Mouse (Mus musculus) heart, postnatal 0 days (tissue): ENCODE results near the gene Stk11. TPM values are rescaled to one million over a fixed set of nuclear protein-coding genes. Genes with fewer than 3 reads are reported as not detected.
A peak's percentile ranks its signal among the peaks of the same experiment; 100 is the strongest.

Source experiments
- ATAC-seq: fragments of 200-750 bp; cut with Nextera tagmentation; 2 replicates; pipeline ENCODE4 v1.8.0; 2017; ENCODE audit warnings: low read depth, moderate number of reproducible peaks, moderate library complexity; ENCODE audit not compliant: insufficient read depth
- DNase-seq: peaks from one replicate; pipeline ENCODE4 v3.0.0-alpha.2; 2016; ENCODE audit warnings: low spot score
- H3K27ac ChIP-seq: fragments of 300-500 bp; sonication (generic); 2 replicates; pipeline ENCODE4 v1.5.1; 2014; ENCODE audit warnings: low read depth, mild to moderate bottlenecking
- H3K27me3 ChIP-seq: fragments of 300-500 bp; sonication (generic); 2 replicates; pipeline ENCODE4 v1.6.1; 2014; ENCODE audit warnings: low read length, mixed read lengths; ENCODE audit not compliant: control insufficient read depth, insufficient read depth
- H3K36me3 ChIP-seq: fragments of 300-500 bp; sonication (generic); replicated peaks from 2 replicates; pipeline ENCODE4 v1.6.1; 2014; ENCODE audit warnings: low read length, mixed read lengths; ENCODE audit not compliant: control insufficient read depth, insufficient read depth
- H3K4me1 ChIP-seq: fragments of 300-500 bp; sonication (generic); 2 replicates; pipeline ENCODE4 v1.6.1; 2014; ENCODE audit warnings: antibody characterized with exemption; ENCODE audit not compliant: control insufficient read depth, insufficient read depth
- H3K4me2 ChIP-seq: fragments of 300-500 bp; sonication (generic); 2 replicates; pipeline ENCODE4 v1.6.1; 2014; ENCODE audit warnings: low read depth, mild to moderate bottlenecking, low read length, moderate library complexity
- H3K4me3 ChIP-seq: fragments of 300-500 bp; sonication (generic); 2 replicates; pipeline ENCODE4 v1.5.1; 2014; ENCODE audit warnings: low read depth, low read length
- H3K9ac ChIP-seq: fragments of 300-500 bp; sonication (generic); replicated peaks from 2 replicates; pipeline ENCODE4 v1.6.1; 2014; ENCODE audit warnings: low read depth, low read length, mixed read lengths
- H3K9me3 ChIP-seq: fragments of 300-500 bp; sonication (generic); replicated peaks from 2 replicates; pipeline ENCODE4 v1.6.1; 2016; ENCODE audit warnings: low read length; ENCODE audit not compliant: control insufficient read depth
- CTCF ChIP-seq: IDR thresholded peaks from 2 replicates; pipeline ENCODE4 v1.5.1; 2016; ENCODE audit warnings: antibody characterized with exemption, control low read depth, low read depth
- EP300 ChIP-seq: IDR thresholded peaks from 2 replicates; pipeline ENCODE4 v1.6.1; 2016; ENCODE audit warnings: antibody characterized with exemption, low read depth
- WGBS: fragments of 180-500 bp; shearing (Covaris S2); extraction: QIAGEN DNeasy Blood & Tissue Kit; methylation state at CpG from one replicate; pipeline ENCODE4 v1.1.7; 2014; 5-methylcytosine and 5-hydroxymethylcytosine counted together
- polyA plus RNA-seq: library from polyadenylated mRNA; unstranded; fragments of >200 nt; fragmentation: Nextera tagmentation; extraction: Ambion mirVana; gene quantifications from 2 replicates; pipeline ENCODE4 v1.2.1, GENCODE M21; 2015
- total RNA-seq: library from RNA; depleted of rRNA; stranded (reverse); fragments of >200 nt; gene quantifications from 2 replicates; pipeline ENCODE4 v1.2.3, GENCODE M21; 2014; ENCODE audit warnings: low replicate concordance

The Stk11 gene
- total and polyA plus RNA-seq, 2 experiments from 2014 or later, result 10.8 to 40.3 TPM

DNA sequence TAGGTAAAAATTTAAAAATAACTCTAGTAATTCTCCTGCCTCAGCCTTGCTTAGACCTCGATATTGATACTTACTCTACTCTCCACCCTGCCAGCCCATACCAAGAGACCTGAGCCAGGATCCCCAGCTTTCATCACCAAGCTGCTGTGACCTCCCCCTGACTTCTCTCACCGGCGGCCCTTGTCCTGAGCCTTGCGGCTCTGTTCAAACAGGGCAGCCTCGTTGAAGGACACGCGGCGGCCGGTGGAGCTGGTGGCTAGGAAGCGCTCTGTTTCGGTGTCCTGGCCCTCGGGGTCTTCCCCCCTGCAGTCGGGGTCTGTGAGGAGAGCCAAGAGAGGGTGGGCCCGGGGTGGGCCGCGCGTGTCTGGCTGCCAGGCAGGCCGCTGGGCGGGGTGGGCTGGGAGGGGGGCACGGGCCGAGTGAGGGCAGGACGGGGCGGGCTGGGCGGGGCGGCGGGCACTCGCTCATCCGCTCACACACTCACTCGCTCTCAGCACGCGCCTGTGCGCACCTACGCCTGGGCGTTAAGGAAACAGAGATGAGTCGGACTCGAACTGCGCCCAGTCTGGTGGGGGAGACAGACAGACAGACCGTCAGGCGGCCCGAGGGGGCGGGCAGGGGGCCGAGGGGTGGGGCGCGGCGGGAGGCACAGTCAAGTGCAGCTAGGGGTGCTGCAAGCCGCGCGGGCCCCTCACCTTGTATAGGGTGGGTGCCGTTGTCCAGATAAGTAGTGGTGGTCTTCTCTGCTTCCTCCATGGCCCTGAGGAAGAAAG, 20.8 kb downstream of the Stk11 start:
- H3K4me3 ChIP-seq, result peak overlapping the region; percentile 27; the same call in 1 of the 2 replicates
- no peak for ATAC-seq
- H3K9me3 ChIP-seq, result no peaks in the 10 kb centered on the region
- H3K27me3 ChIP-seq, result peaks cover 22% of the 10 kb centered on the region; the same call in 1 of the 2 replicates
- DNase-seq, result no peak
- WGBS, result 24% methylated on average over 42 of the region's 49 CpGs
- no peak overlapping the region for H3K9ac ChIP-seq
- H3K4me2 ChIP-seq, result peak overlapping the region; percentile 99
- TF ChIP-seq CTCF (no peak), EP300 (no peak)
- no peak overlapping the region for H3K27ac ChIP-seq
- peaks cover 22% of the 10 kb centered on the region for H3K4me1 ChIP-seq
- H3K36me3 ChIP-seq, result peaks cover 8% of the 10 kb centered on the region

DNA sequence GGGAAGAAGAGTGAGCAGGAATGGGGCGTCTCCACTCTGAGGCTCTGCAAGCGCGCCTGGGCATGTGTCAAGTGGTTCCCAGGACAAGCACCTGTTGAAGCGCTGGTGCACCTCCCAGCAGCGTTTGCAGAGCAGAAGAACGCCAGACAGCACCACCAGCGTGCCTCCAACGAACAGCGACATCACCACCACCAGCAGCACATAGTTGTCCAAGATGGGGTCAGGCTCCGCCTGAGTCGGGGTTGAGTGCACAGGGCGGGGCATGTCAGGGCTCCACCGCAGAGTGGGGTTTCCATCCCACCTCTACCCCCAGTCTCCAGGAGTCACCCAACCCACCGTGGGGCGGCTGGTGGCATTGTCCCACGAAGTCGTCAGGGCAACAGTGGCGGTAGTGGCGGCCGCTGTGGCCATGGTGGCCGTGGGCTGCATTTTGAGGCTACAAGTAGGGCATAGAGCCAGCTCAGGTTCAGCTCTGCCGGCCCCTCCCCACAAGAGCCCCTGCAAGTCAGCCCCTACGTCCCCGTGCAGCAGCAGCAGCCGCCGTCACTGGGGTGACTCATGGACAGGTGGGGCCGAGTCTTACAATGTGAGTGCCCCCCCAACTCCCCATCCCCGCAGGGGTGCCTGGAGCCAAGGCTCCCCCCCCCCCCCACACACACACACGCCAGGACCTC, 21.5 kb downstream of the Stk11 start:
- no peak for TF ChIP-seq EP300
- TF ChIP-seq CTCF, result no peak
- DNase-seq (no peak), ATAC-seq (no peak)
- Histone ChIP-seq H3K27me3 (peaks cover 22% of the 10 kb centered on the region; the same call in 1 of the 2 replicates), H3K4me3 (peak overlapping the region; percentile 27), H3K27ac (no peak overlapping the region), H3K4me1 (peaks cover 22% of the 10 kb centered on the region), H3K36me3 (peaks cover under 1% of the 10 kb centered on the region; the same call in 1 of the 2 replicates), H3K9me3 (no peaks in the 10 kb centered on the region), H3K9ac (no peak overlapping the region), H3K4me2 (peak overlapping the region; percentile 99)
- WGBS, result 10% methylated on average over 29 of the region's 29 CpGs

DNA sequence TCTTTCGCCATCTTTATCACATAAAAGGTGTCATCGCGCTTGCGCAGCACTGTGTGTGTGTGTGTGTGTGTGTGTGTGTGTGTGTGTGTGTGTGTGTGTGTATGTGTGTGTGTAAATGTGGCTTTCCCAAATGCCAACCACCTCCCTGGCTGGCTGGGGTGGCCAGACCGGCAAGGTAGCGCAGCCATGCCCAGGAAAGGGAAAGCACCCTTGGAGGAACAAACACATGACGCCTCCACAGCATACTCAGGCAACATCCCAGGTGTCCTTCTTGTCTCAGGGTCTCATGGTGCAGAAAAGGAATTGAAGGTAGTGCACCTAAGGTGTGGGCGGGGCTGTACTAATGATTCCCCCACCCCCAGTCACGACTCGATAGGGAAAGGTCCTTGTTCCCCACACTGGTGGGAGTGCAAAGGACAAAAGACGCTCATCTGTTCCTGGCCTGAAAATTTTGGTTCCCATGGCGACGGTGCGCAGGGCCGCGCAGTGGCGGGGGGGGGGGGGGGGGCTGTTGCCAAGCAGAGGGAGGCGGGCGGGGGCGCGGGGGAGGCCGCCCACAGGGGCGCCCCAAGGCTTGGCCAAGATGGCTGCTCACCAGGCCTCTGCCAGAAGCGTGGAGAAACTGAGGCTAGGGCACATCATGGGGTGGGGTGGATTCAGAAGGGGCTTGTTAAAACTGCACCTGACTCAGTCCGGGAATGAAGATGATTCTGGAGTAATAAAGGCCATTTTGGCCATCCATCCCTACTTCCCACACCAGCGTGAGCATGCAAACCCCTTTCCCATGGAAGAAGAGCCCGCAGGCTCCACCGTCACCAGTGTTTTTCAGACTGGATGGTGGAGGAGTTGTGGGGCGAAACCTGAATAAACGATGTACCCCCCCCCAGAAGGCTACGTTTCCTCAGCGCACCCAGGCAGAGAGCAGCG, 22.3 kb downstream of the Stk11 start:
- no peak for ATAC-seq
- Histone ChIP-seq H3K9me3 (no peaks in the 10 kb centered on the region), H3K27me3 (peaks cover 22% of the 10 kb centered on the region; the same call in 1 of the 2 replicates), H3K4me1 (peaks cover 22% of the 10 kb centered on the region), H3K36me3 (no peaks in the 10 kb centered on the region), H3K27ac (no peak overlapping the region), H3K4me2 (peak overlapping the region; percentile 99), H3K4me3 (peak overlapping the region; percentile 67), H3K9ac (no peak overlapping the region; the same call in 1 of the 2 replicates)
- WGBS, result 7% methylated on average over 32 of the region's 33 CpGs
- no peak for TF ChIP-seq EP300
- no peak for TF ChIP-seq CTCF
- no peak for DNase-seq

DNA sequence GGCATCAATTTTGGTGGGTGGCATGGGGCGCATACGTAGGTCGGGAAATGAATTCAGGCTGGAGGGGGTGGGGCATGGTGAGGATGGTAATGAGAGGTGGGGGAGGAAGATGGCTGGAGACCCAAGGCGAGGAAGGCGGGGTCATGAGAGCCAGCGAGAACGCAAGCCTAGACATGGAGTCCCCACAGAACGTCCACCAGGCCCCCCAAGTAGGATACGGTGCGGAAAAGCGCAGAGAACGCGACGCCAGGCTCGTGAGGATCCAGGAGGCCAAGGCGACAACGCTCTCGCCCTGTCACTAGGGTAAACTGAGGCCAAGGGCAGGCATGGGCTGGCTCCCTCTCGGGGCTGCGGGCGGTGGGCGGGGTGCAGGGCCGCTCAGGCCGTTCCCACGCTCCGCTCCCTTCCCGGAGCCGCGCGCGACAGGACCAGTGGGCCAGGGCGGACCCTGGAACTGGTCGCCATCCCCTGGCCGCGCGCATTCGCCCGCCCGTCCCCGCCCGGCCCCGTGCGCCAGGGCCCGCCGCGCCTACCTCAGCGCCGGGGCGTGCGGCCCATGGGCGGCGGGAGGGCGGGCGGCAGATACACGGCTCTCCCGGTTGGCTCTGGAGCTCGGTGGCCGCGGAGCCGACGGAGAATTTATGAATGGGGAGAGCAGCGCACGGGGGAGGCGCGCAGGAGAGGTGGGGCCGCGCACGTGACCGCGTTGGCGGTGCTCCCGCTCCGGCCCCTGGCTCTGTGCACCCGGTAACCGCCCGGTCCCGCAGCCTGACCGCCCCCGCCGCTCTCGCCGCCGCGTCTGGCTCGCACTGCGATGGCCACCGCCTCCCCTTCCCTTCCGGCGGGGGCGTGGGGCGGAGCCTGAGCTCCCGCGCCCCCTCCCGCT, 23.2 kb downstream of the Stk11 start, which contains the start of gene Atp5d:
Atp5d (plus strand) TSS at position 80 of the 886 bp plus-strand sequence.
- peaks cover 29% of the 10 kb centered on the region for H3K4me1 ChIP-seq
- H3K27me3 ChIP-seq, result peaks cover 22% of the 10 kb centered on the region; the same call in 1 of the 2 replicates

More for the DNA sequence above, 23.2 kb downstream of the Stk11 start, which contains the start of gene Atp5d:
- Histone ChIP-seq H3K9me3 (no peaks in the 10 kb centered on the region), H3K36me3 (peaks cover 5% of the 10 kb centered on the region), H3K27ac (no peak within 1 kb of the TSS), H3K4me2 (peak within 1 kb of the TSS; percentile 99), H3K4me3 (peak within 1 kb of the TSS; percentile 67), H3K9ac (peak within 1 kb of the TSS; percentile 63)
- DNase-seq (no peak), ATAC-seq (no peak)
- TF ChIP-seq CTCF (no peak), EP300 (no peak; the same call in 1 of the 2 replicates)
- WGBS, result under 1% methylated on average over 76 of the region's 94 CpGs
